Mouse (Mus musculus) heart, embryonic 12.5 days (tissue): ENCODE results near the gene Recql5. TPM values are rescaled to one million over a fixed set of nuclear protein-coding genes. Genes with fewer than 3 reads are reported as not detected.

Source experiments
- polyA plus RNA-seq: library from polyadenylated mRNA; unstranded; fragments of >200 nt; fragmentation: Nextera tagmentation; extraction: Ambion mirVana; gene quantifications from 2 replicates; pipeline ENCODE4 v1.2.1, GENCODE M21; 2016

Recql5 gene
- polyA plus RNA-seq, 1 experiment from 2014 or later: 13.8 TPM

Other genes starting within 250 kb of the Recql5 start
- gene Grb2, start 224.9 kb downstream of the Recql5 start, polyA plus RNA-seq: 95.9 and 113 TPM in 2 replicates
- 52.4 and 52.5 TPM in 2 replicates for gene Tmem94, start 168.0 kb downstream of the Recql5 start, polyA plus RNA-seq
- 23.5 and 25.3 TPM in 2 replicates for gene Caskin2, start 119.8 kb downstream of the Recql5 start, polyA plus RNA-seq
- gene Tsen54, start 118.8 kb downstream of the Recql5 start, polyA plus RNA-seq: 23.0 and 29.2 TPM in 2 replicates
- gene Llgl2, start 109.4 kb downstream of the Recql5 start, polyA plus RNA-seq: 22.5 and 25.8 TPM in 2 replicates
- gene Myo15b, start 75.1 kb downstream of the Recql5 start, polyA plus RNA-seq: 0.17 and 0.37 TPM in 2 replicates
- gene Smim5, start 33.5 kb downstream of the Recql5 start, polyA plus RNA-seq: 15.0 and 16.6 TPM in 2 replicates
- 0.77 and 1.8 TPM in 2 replicates for gene Smim6, start 21.5 kb downstream of the Recql5 start, polyA plus RNA-seq
- gene Sap30bp, start 195 bp downstream of the Recql5 start, polyA plus RNA-seq: 29.4 and 32.2 TPM in 2 replicates
- 2.0 and 2.7 TPM in 2 replicates for gene Itgb4, start 41.2 kb upstream of the Recql5 start, polyA plus RNA-seq
- 151 and 152 TPM in 2 replicates for gene Galk1, start 79.2 kb upstream of the Recql5 start, polyA plus RNA-seq
- 742 and 759 TPM in 2 replicates for gene H3f3b, start 94.5 kb upstream of the Recql5 start, polyA plus RNA-seq
- 31.8 and 32.3 TPM in 2 replicates for gene Unk, start 96.8 kb upstream of the Recql5 start, polyA plus RNA-seq
- gene Unc13d, start 144.5 kb upstream of the Recql5 start, polyA plus RNA-seq: 2.2 and 2.5 TPM in 2 replicates
- gene Wbp2, start 153.5 kb upstream of the Recql5 start, polyA plus RNA-seq: 137 and 141 TPM in 2 replicates
- gene Trim47, start 193.7 kb upstream of the Recql5 start, polyA plus RNA-seq: 54.8 and 58.2 TPM in 2 replicates
- 4.7 and 4.9 TPM in 2 replicates for gene Trim65, start 197.7 kb upstream of the Recql5 start, polyA plus RNA-seq
- 85.0 and 89.1 TPM in 2 replicates for gene Mrpl38, start 205.4 kb upstream of the Recql5 start, polyA plus RNA-seq
- gene Fbf1, start 234.7 kb upstream of the Recql5 start, polyA plus RNA-seq: 37.2 and 37.5 TPM in 2 replicates